Mouse (Mus musculus): ENCODE measurements around the gene Gpn2. TPM values are rescaled to one million over a fixed set of nuclear protein-coding genes. Genes with fewer than 3 reads are reported as not detected.

Gpn2 gene
- total and polyA plus RNA-seq, 2 experiments from 2014 or later, result 16.9 to 32.2 TPM

DNA sequence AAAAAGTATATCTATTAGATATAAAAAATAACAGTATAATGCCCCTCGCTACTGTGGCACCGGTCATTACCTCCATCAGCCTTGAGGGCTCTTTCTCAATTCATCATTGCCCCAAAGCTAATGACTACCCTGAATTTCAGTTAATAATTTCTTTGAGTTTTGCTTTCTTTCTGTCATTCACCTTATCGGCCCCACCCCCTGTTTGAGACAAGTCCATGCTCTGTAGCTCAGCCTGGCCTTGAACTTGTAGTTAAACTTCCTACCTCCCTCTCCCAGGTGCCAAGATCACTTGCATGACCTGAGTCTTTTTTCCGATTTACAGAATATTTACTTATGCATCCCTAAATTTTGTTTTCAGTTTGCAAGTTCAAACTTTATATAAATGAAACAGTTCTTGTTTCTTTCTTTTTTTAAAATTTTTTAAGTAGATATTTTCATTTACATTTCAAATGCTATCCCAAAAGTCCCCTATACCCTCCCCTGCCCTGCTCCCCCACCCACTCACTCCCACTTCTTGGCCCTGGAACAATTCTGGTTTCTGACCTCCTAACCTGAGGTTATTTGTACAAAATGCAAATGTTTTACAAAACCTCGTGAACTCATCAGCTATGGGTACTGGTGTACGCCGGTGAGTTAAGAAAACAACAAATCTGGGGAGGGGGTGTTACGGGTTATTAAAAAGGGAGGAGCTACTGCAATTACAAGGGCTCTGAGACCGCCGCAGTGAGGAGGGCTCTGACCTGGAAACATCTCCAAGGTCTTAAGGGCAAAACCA lies 14.7 kb upstream of the Gpn2 start:
- H3K27ac ChIP-seq, result no peak overlapping the region
- no peak for ATAC-seq
- no peak overlapping the region for H3K9ac ChIP-seq (replicated peaks; ENCODE audit: low read length)
- H3K4me1 ChIP-seq (ENCODE audit: insufficient read depth, low read length), result no peaks in the 10 kb centered on the region
- H3K4me2 ChIP-seq (ENCODE audit: low read depth, low read length), result no peak overlapping the region
- H3K27me3 ChIP-seq (ENCODE audit: insufficient read depth, low read length), result no peaks in the 10 kb centered on the region
- H3K9me3 ChIP-seq (ENCODE audit: low read length), result no peaks in the 10 kb centered on the region
- TF ChIP-seq CTCF (IDR thresholded peaks at IDR 0.05; ENCODE audit: low read depth), result no peak
- WGBS, result 72% methylated on average over 10 of the region's 10 CpGs
- no peaks in the 10 kb centered on the region for H3K36me3 ChIP-seq (ENCODE audit: insufficient read depth, low read length)
- no peak overlapping the region for H3K4me3 ChIP-seq (ENCODE audit: low read length)
- no peak for DNase-seq (ENCODE audit: low spot score)

GRCm38 (mm10) chr4:133570066-133570466 lies 14.1 kb upstream of the Gpn2 start:
- Histone ChIP-seq H3K4me3 (ENCODE audit: low read length) (no peak overlapping the region), H3K36me3 (ENCODE audit: insufficient read depth, low read length) (no peaks in the 10 kb centered on the region), H3K9me3 (ENCODE audit: low read length) (no peaks in the 10 kb centered on the region), H3K27me3 (ENCODE audit: insufficient read depth, low read length) (no peaks in the 10 kb centered on the region), H3K27ac (no peak overlapping the region), H3K9ac (replicated peaks; ENCODE audit: low read length) (no peak overlapping the region), H3K4me2 (ENCODE audit: low read depth, low read length) (no peak overlapping the region), H3K4me1 (ENCODE audit: insufficient read depth, low read length) (no peaks in the 10 kb centered on the region)
- DNase-seq (ENCODE audit: low spot score) (no peak), ATAC-seq (no peak)
- WGBS, result 53% methylated on average over 10 of the region's 10 CpGs
- no peak for TF ChIP-seq CTCF (IDR thresholded peaks at IDR 0.05; ENCODE audit: low read depth)

DNA sequence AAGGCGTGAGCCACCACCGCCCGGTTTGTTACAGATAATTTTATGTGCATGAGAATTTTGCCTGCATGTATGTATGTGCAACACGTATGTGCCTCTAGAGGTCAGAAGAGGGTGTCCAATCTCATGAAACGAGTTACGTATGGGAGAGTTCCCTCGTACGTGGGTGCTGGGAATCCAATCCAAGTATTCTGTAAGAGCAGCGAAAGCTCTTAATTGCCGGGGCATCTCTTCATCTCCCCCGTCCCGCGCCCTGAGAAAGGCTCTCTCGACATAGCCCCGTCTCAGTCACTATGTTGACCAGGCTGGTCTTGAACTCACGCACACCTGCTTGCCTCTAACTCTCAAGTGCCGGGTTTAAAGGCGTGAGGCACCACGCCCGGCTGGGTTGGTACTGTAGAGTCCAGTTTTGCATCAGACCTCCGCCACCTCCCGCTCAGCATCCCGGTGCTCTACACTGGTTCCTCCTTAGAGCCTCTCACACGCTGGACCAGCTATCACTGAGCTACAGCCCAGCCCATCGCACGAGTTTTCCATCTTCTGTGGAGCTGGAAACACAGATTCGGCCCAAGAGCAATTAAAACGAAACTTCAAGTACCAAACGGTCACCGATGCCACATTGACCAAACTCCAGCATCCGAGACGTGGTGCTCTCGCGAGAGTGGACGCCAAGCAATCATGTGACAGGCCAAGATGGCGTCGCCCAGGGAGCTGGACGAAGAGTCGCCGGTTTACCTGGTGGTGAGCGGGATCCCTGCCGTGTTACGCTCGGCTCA lies 9.9 kb upstream of the Gpn2 start, which contains the start of gene Gpatch3:
Gene Gpatch3 (plus strand): TSS at position 676 of the 773 bp plus-strand sequence.
- ATAC-seq, result peak; percentile 95
- Histone ChIP-seq H3K9me3 (ENCODE audit: low read length) (no peaks in the 10 kb centered on the region), H3K4me1 (ENCODE audit: insufficient read depth, low read length) (no peaks in the 10 kb centered on the region), H3K9ac (replicated peaks; ENCODE audit: low read length) (peak within 1 kb of the TSS; percentile 80), H3K36me3 (ENCODE audit: insufficient read depth, low read length) (peaks cover 9% of the 10 kb centered on the region; the same call in 1 of the 2 replicates), H3K27ac (peak within 1 kb of the TSS; percentile 77), H3K4me2 (ENCODE audit: low read depth, low read length) (peak within 1 kb of the TSS; percentile 73), H3K4me3 (ENCODE audit: low read length) (peak within 1 kb of the TSS; percentile 83), H3K27me3 (ENCODE audit: insufficient read depth, low read length) (no peaks in the 10 kb centered on the region)
- peak; percentile 97 for DNase-seq (ENCODE audit: low spot score)
- peak; percentile 37; the same call in 1 of the 2 replicates for TF ChIP-seq CTCF (IDR thresholded peaks at IDR 0.05; ENCODE audit: low read depth)
- 6% methylated on average over 44 of the region's 44 CpGs for WGBS

GRCm38 (mm10) chr4:133574843-133575202 lies 9.3 kb upstream of the Gpn2 start:
- 2% methylated on average over 34 of the region's 41 CpGs for WGBS
- peak overlapping the region; percentile 77; the same call in 1 of the 2 replicates for H3K27ac ChIP-seq
- H3K27me3 ChIP-seq (ENCODE audit: insufficient read depth, low read length), result no peaks in the 10 kb centered on the region
- H3K4me2 ChIP-seq (ENCODE audit: low read depth, low read length), result peak overlapping the region; percentile 73
- TF ChIP-seq CTCF (IDR thresholded peaks at IDR 0.05; ENCODE audit: low read depth), result no peak
- peak; percentile 61 for ATAC-seq
- H3K9me3 ChIP-seq (ENCODE audit: low read length), result no peaks in the 10 kb centered on the region
- no peaks in the 10 kb centered on the region for H3K4me1 ChIP-seq (ENCODE audit: insufficient read depth, low read length)
- no peak for DNase-seq (ENCODE audit: low spot score)
- H3K9ac ChIP-seq (replicated peaks; ENCODE audit: low read length), result peak overlapping the region; percentile 80
- peak overlapping the region; percentile 83 for H3K4me3 ChIP-seq (ENCODE audit: low read length)
- peaks cover 15% of the 10 kb centered on the region; the same call in 1 of the 2 replicates for H3K36me3 ChIP-seq (ENCODE audit: insufficient read depth, low read length)

- Histone ChIP-seq H3K27ac (no peak overlapping the region), H3K4me1 (ENCODE audit: insufficient read depth, low read length) (no peaks in the 10 kb centered on the region), H3K27me3 (ENCODE audit: insufficient read depth, low read length) (no peaks in the 10 kb centered on the region), H3K9ac (replicated peaks; ENCODE audit: low read length) (no peak overlapping the region), H3K36me3 (ENCODE audit: insufficient read depth, low read length) (peaks cover 42% of the 10 kb centered on the region), H3K9me3 (ENCODE audit: low read length) (no peaks in the 10 kb centered on the region), H3K4me2 (ENCODE audit: low read depth, low read length) (no peak overlapping the region), H3K4me3 (ENCODE audit: low read length) (no peak overlapping the region)
- no peak for TF ChIP-seq CTCF (IDR thresholded peaks at IDR 0.05; ENCODE audit: low read depth)
- DNase-seq (ENCODE audit: low spot score), result no peak
- 63% methylated on average over 12 of the region's 12 CpGs for WGBS
- ATAC-seq, result no peak
These were observed 6.2 kb upstream of the Gpn2 start for GRCm38 (mm10) chr4:133577983-133578382.

- H3K4me3 ChIP-seq (ENCODE audit: low read length), result peak overlapping the region; percentile 66
- H3K36me3 ChIP-seq (ENCODE audit: insufficient read depth, low read length), result peaks cover 55% of the 10 kb centered on the region
- ATAC-seq, result no peak
These were observed 488 bp upstream of the Gpn2 start for GRCm38 (mm10) chr4:133583690-133584058.

More at GRCm38 (mm10) chr4:133583690-133584058, 488 bp upstream of the Gpn2 start:
- Histone ChIP-seq H3K4me1 (ENCODE audit: insufficient read depth, low read length) (0 out of 2 replicates have a peak, but pooled peaks cover 4% of the 10 kb centered on the region), H3K27me3 (ENCODE audit: insufficient read depth, low read length) (no peaks in the 10 kb centered on the region), H3K27ac (peak overlapping the region; percentile 89), H3K4me2 (ENCODE audit: low read depth, low read length) (peak overlapping the region; percentile 96), H3K9me3 (ENCODE audit: low read length) (no peaks in the 10 kb centered on the region), H3K9ac (replicated peaks; ENCODE audit: low read length) (peak overlapping the region; percentile 67)
- TF ChIP-seq CTCF (IDR thresholded peaks at IDR 0.05; ENCODE audit: low read depth), result no peak
- no peak for DNase-seq (ENCODE audit: low spot score)
- 56% methylated on average over 6 of the region's 6 CpGs for WGBS
